In genomic region chr5:129864467-129864866, GRCm38 (mm10) we compare ENCODE assay signal across 8 mouse cellular contexts. TPM values are rescaled to one million over a fixed set of nuclear protein-coding genes. Genes with fewer than 3 reads are reported as not detected.
DNase-seq lines count a peak whose midpoint lies in the region; ATAC-seq and TF ChIP-seq lines count a peak whose summit lies in the region.

No protein-coding gene starts in this region.

- H3K9me3 ChIP-seq in embryonic facial prominence, embryonic 10.5 days, result 0 out of 2 replicates have a peak, but pooled peaks cover 3% of the 10 kb centered on the region
- no peaks in the 10 kb centered on the region for H3K9me3 ChIP-seq in heart, postnatal 0 days (replicated peaks; ENCODE audit: control insufficient read depth, low read length)

- ATAC-seq in cerebellum, adult (ENCODE audit: insufficient number of reproducible peaks, low FRiP score, low TSS enrichment), result no peak
- no peak; the same call in 1 of the 2 replicates for ATAC-seq in heart, postnatal 0 days (ENCODE audit: insufficient read depth, low read depth)

- TF ChIP-seq CTCF in heart, postnatal 0 days (IDR thresholded peaks at IDR 0.05; ENCODE audit: low read depth), result peak; percentile 31

- H3K36me3 ChIP-seq in embryonic facial prominence, embryonic 10.5 days (replicated peaks), result peaks cover 35% of the 10 kb centered on the region
- peaks cover 16% of the 10 kb centered on the region; the same call in 1 of the 2 replicates for H3K36me3 ChIP-seq in heart, postnatal 0 days (replicated peaks; ENCODE audit: control insufficient read depth, insufficient read depth, low read length)
- peaks cover 3% of the 10 kb centered on the region; the same call in 1 of the 2 replicates for H3K36me3 ChIP-seq in splenic B cell, adult 2 months (ENCODE audit: control insufficient read depth, insufficient read depth, low read length, poor library complexity, severe bottlenecking)

- H3K9ac ChIP-seq in heart, postnatal 0 days (replicated peaks; ENCODE audit: low read depth, low read length), result no peak overlapping the region

- H3K4me1 ChIP-seq in embryonic facial prominence, embryonic 10.5 days, result peaks cover 5% of the 10 kb centered on the region
- no peaks in the 10 kb centered on the region for H3K4me1 ChIP-seq in heart, postnatal 0 days (ENCODE audit: control insufficient read depth, insufficient read depth)

- DNase-seq in cerebellum, postnatal 10 days, result peak; percentile 66 to 74
- DNase-seq in ES-CJ7 (ENCODE audit: low read depth, low spot score), result peak; percentile 85
- peak; percentile 59 for DNase-seq in embryonic facial prominence, embryonic 10.5 days (ENCODE audit: low spot score)
- peak; percentile 30 for DNase-seq in heart, postnatal 0 days (ENCODE audit: low spot score)
- peak; percentile 31 for DNase-seq in layer of hippocampus, adult 9-11 months
- peak; percentile 41 for DNase-seq in lung, postnatal 14 days
- DNase-seq in splenic B cell, adult 2 months (ENCODE audit: low read depth, low spot score), result peak; percentile 46

- 0 out of 2 replicates have a peak overlapping the region, but pooled peaks have one; percentile 25 for H3K4me3 ChIP-seq in embryonic facial prominence, embryonic 10.5 days
- no peak overlapping the region for H3K4me3 ChIP-seq in heart, postnatal 0 days (ENCODE audit: low read depth, low read length)

- 13% methylated on average over 18 of the region's 18 CpGs for WGBS in embryonic facial prominence, embryonic 10.5 days
- WGBS in heart, postnatal 0 days, result 5% methylated on average over 18 of the region's 18 CpGs

- H3K27ac ChIP-seq in embryonic facial prominence, embryonic 10.5 days (replicated peaks), result peak overlapping the region; percentile 24; the same call in 1 of the 2 replicates
- no peak overlapping the region for H3K27ac ChIP-seq in heart, postnatal 0 days (ENCODE audit: low read depth)

- no peaks in the 10 kb centered on the region for H3K27me3 ChIP-seq in embryonic facial prominence, embryonic 10.5 days (replicated peaks; ENCODE audit: low read depth, poor library complexity, severe bottlenecking)
- H3K27me3 ChIP-seq in heart, postnatal 0 days (ENCODE audit: control insufficient read depth, insufficient read depth, low read length), result no peaks in the 10 kb centered on the region
- no peaks in the 10 kb centered on the region for H3K27me3 ChIP-seq in splenic B cell, adult 2 months (ENCODE audit: control insufficient read depth, insufficient read depth, low read length, poor library complexity, severe bottlenecking)

- H3K4me2 ChIP-seq in heart, postnatal 0 days (ENCODE audit: low read depth, low read length), result peak overlapping the region; percentile 14; the same call in 1 of the 2 replicates

- no peak for TF ChIP-seq EP300 in heart, postnatal 0 days (IDR thresholded peaks at IDR 0.05; ENCODE audit: low read depth)

RNA-seq across cellular contexts. Expression of gene Sumf2, which starts 17.7 kb away (rescaled TPM):
- polyA plus RNA-seq in embryonic facial prominence, embryonic 10.5 days (2016; fragmentation: Nextera tagmentation; extraction: Ambion mirVana), result 44.3 and 44.9 TPM in 2 replicates
- total RNA-seq in heart, postnatal 0 days (2014; rRNA removed; ENCODE audit: low replicate concordance), result 14.9 and 26.2 TPM in 2 replicates
- polyA plus RNA-seq in heart, postnatal 0 days (2015; fragmentation: Nextera tagmentation; extraction: Ambion mirVana), result 12.8 and 14.5 TPM in 2 replicates

RNA-seq across cellular contexts. Expression of gene Chchd2, which starts 22.8 kb away (rescaled TPM):
- 1,193 and 1,199 TPM in 2 replicates for polyA plus RNA-seq in embryonic facial prominence, embryonic 10.5 days (2016; fragmentation: Nextera tagmentation; extraction: Ambion mirVana)
- total RNA-seq in heart, postnatal 0 days (2014; rRNA removed; ENCODE audit: low replicate concordance), result 2,460 and 2,937 TPM in 2 replicates
- polyA plus RNA-seq in heart, postnatal 0 days (2015; fragmentation: Nextera tagmentation; extraction: Ambion mirVana), result 1,505 and 1,584 TPM in 2 replicates

RNA-seq across cellular contexts. Expression of gene Zbed5, which starts 31.1 kb away (rescaled TPM):
- polyA plus RNA-seq in embryonic facial prominence, embryonic 10.5 days (2016; fragmentation: Nextera tagmentation; extraction: Ambion mirVana), result 7.4 and 7.7 TPM in 2 replicates
- 0.27 and 1.4 TPM in 2 replicates for total RNA-seq in heart, postnatal 0 days (2014; rRNA removed; ENCODE audit: low replicate concordance)
- polyA plus RNA-seq in heart, postnatal 0 days (2015; fragmentation: Nextera tagmentation; extraction: Ambion mirVana), result 1.4 and 1.5 TPM in 2 replicates

RNA-seq across cellular contexts. Expression of gene Phkg1, which starts 33.9 kb away (rescaled TPM):
- polyA plus RNA-seq in embryonic facial prominence, embryonic 10.5 days (2016; fragmentation: Nextera tagmentation; extraction: Ambion mirVana), result 0.11 and 0.19 TPM in 2 replicates
- 3.1 and 9.6 TPM in 2 replicates for total RNA-seq in heart, postnatal 0 days (2014; rRNA removed; ENCODE audit: low replicate concordance)
- polyA plus RNA-seq in heart, postnatal 0 days (2015; fragmentation: Nextera tagmentation; extraction: Ambion mirVana), result 2.5 and 3.4 TPM in 2 replicates

RNA-seq across cellular contexts. Expression of gene Nupr1l, which starts 43.9 kb away (rescaled TPM):
- 3.5 and 3.7 TPM in 2 replicates for polyA plus RNA-seq in embryonic facial prominence, embryonic 10.5 days (2016; fragmentation: Nextera tagmentation; extraction: Ambion mirVana)
- 0.08 and 0.38 TPM in 2 replicates for total RNA-seq in heart, postnatal 0 days (2014; rRNA removed; ENCODE audit: low replicate concordance)
- polyA plus RNA-seq in heart, postnatal 0 days (2015; fragmentation: Nextera tagmentation; extraction: Ambion mirVana), result 2.7 and 3.5 TPM in 2 replicates

Comparison
In these comparisons a context has a peak if more than half of its experiments do, and no peak if none do; other contexts are left out.
1. DNase-seq: peak in every context shown above with its lines; median percentile 85 in ES-CJ7; 70 in cerebellum, postnatal 10 days; 59 in embryonic facial prominence, embryonic 10.5 days; 46 in splenic B cell, adult 2 months; 41 in lung, postnatal 14 days; 31 in layer of hippocampus, adult 9-11 months; 30 in heart, postnatal 0 days.